Mouse (Mus musculus) kidney, embryonic 14.5 days (tissue): ENCODE measurements around the gene Mrpl38. TPM values are rescaled to one million over a fixed set of nuclear protein-coding genes. Genes with fewer than 3 reads are reported as not detected.
"Not testable (repeated sequence)": the region's sequence is repeated elsewhere in the genome, so short reads cannot be mapped to it uniquely, and the experiment has no call there.

Experiments
- ATAC-seq: fragments of 200-750 bp; cut with Nextera tagmentation; 2 replicates; pipeline ENCODE4 v1.8.0; 2017; ENCODE audit warnings: moderate number of reproducible peaks, mild to moderate bottlenecking, moderate TSS enrichment, moderate library complexity; ENCODE audit not compliant: low FRiP score, low TSS enrichment
- H3K27ac ChIP-seq: fragments of 300-500 bp; sonication (generic); 2 replicates; pipeline ENCODE4 v1.5.1; 2014; ENCODE audit warnings: low read depth, mild to moderate bottlenecking, low read length, moderate library complexity, mixed read lengths
- H3K27me3 ChIP-seq: fragments of 300-500 bp; sonication (generic); 2 replicates; pipeline ENCODE4 v1.6.1; 2014; ENCODE audit warnings: mild to moderate bottlenecking, low read length; ENCODE audit not compliant: control insufficient read depth, insufficient read depth
- H3K36me3 ChIP-seq: fragments of 300-500 bp; sonication (generic); 2 replicates; pipeline ENCODE4 v1.6.1; 2014; ENCODE audit warnings: low read length, mixed read lengths; ENCODE audit not compliant: control insufficient read depth, insufficient read depth
- H3K4me1 ChIP-seq: fragments of 300-500 bp; sonication (generic); 2 replicates; pipeline ENCODE4 v1.6.1; 2014; ENCODE audit warnings: low read length, mixed read lengths; ENCODE audit not compliant: control insufficient read depth, insufficient read depth
- H3K4me2 ChIP-seq: fragments of 300-500 bp; sonication (generic); replicated peaks from 2 replicates; pipeline ENCODE4 v1.6.1; 2014; ENCODE audit warnings: low read depth, mild to moderate bottlenecking, low read length
- H3K4me3 ChIP-seq: fragments of 300-500 bp; sonication (generic); 2 replicates; pipeline ENCODE4 v1.5.1; 2014; ENCODE audit warnings: mild to moderate bottlenecking, low read length
- H3K9ac ChIP-seq: fragments of 300-500 bp; sonication (generic); 2 replicates; pipeline ENCODE4 v1.6.1; 2014; ENCODE audit warnings: low read depth, mild to moderate bottlenecking, low read length, moderate library complexity
- H3K9me3 ChIP-seq: fragments of 300-500 bp; sonication (generic); 2 replicates; pipeline ENCODE4 v1.6.1; 2016; ENCODE audit warnings: low read length; ENCODE audit not compliant: control insufficient read depth
- WGBS: fragments of 180-500 bp; shearing (Covaris S2); extraction: QIAGEN DNeasy Blood & Tissue Kit; methylation state at CpG from one replicate; pipeline ENCODE4 v1.1.7; 2014; 5-methylcytosine and 5-hydroxymethylcytosine counted together
- polyA plus RNA-seq: library from polyadenylated mRNA; unstranded; fragments of >200 nt; fragmentation: Nextera tagmentation; extraction: Ambion mirVana; gene quantifications from 2 replicates; pipeline ENCODE4 v1.2.1, GENCODE M21; 2014

Mrpl38 gene
- polyA plus RNA-seq, 1 experiment from 2014 or later = 111 TPM

DNA sequence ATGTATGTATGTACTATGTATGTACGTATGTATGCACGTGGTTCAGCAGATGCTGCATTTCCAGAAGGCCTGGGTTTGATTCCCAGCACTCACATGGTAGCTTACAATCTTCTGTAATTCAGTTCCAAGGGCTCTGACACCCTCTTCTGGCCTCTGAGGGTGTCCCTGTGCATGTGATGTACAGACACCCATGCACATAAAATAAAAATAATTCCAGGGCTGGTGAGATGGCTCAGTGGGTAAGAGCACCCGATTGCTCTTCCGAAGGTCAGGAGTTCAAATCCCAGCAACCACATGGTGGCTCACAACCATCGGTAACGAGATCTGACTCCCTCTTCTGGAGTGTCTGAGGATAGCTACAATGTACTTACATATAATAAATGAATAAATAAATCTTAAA, 45.7 kb downstream of the Mrpl38 start:
- H3K4me1 ChIP-seq, H3K27me3 ChIP-seq, H3K27ac ChIP-seq, H3K4me2 ChIP-seq, H3K36me3 ChIP-seq, H3K9ac ChIP-seq, H3K4me3 ChIP-seq, ATAC-seq, H3K9me3 ChIP-seq: not testable (repeated sequence)
- 96% methylated on average over 6 of the region's 6 CpGs for WGBS

DNA sequence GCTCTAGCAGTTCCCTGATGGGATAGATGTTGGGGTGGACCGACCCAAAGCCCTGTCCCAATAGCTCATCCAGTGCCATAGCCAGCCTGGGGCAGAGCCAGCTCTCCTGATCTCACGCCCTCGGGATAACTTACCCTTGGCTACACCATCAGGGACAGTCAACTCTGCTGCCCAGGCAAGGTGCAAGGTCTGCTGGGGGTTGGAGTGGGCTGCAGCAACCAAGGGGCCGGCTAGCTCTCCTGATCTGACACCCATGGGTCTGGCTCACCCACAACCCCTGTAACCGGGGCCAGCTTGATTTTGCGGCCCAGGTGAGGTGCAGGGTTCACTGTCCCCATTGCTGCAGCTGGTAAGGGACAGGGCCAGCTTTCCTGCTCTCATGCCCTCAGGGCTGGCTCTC, 47.1 kb downstream of the Mrpl38 start:
- Histone ChIP-seq H3K36me3 (no peaks in the 10 kb centered on the region), H3K4me1 (peaks cover 10% of the 10 kb centered on the region; the same call in 1 of the 2 replicates), H3K9ac (no peak overlapping the region), H3K4me2 (no peak overlapping the region), H3K4me3 (no peak overlapping the region), H3K9me3 (0 out of 2 replicates have a peak, but pooled peaks cover under 1% of the 10 kb centered on the region), H3K27ac (no peak overlapping the region), H3K27me3 (no peaks in the 10 kb centered on the region)
- no peak for ATAC-seq
- 84% methylated on average over 6 of the region's 6 CpGs for WGBS

DNA sequence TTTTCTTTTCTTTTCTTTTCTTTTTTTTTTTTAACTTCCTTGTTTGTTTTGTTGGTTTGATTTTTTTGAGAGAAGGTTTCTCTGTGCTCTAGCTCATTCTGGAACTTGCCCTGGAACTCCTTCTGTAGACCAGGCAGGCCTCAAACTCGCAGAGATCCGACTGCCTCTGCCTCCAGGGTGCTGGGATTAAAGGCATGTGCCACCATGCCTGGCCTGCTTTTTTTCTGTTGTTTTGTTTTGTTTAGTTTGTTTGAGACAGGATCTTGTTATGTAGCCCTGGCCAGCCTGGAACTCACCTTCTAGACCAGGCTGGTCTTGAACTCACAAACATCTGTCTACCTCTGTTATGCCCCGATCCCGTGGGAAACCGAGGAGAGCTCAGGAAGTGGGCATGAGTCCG, 49.1 kb downstream of the Mrpl38 start:
- WGBS = 92% methylated on average over 6 of the region's 6 CpGs
- H3K4me3 ChIP-seq = no peak overlapping the region
- H3K27me3 ChIP-seq = no peaks in the 10 kb centered on the region
- ATAC-seq = no peak
- H3K36me3 ChIP-seq = no peaks in the 10 kb centered on the region
- H3K27ac ChIP-seq = no peak overlapping the region
- no peaks in the 10 kb centered on the region for H3K9me3 ChIP-seq
- H3K9ac ChIP-seq = no peak overlapping the region
- peaks cover 19% of the 10 kb centered on the region for H3K4me1 ChIP-seq
- H3K4me2 ChIP-seq = no peak overlapping the region

DNA sequence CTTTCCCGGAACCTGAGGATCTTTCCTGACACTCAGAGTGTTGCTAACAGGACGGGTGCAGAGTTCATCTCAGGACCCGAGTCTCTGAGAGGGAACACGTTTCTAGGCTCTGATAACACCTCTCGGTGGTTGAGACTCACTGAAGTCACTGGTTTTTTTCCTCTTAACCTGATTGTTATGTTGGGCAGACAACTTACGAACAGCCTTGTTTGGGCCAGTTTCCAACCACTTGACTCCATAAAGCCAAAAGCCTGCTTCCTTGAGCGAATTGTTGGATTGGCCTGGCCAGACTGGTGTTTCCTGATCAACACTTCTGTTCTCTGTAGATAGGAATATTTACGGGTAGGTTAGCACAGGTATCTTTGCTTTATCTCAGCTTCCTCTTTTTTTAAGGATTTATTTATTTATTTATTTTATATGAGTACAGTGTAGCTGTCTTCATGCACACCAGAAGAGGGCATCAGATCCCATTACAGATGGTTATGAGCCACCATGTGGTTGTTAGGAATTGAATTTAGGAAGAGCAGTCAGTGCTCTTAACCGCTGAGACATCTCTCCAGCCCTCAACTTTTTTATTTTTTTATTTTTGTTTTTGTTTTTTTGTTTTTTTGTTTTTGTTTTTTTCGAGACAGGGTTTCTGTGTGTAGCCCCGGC, 49.8 kb downstream of the Mrpl38 start:
- ATAC-seq = no peak
- Histone ChIP-seq H3K4me1 (peaks cover 16% of the 10 kb centered on the region), H3K27me3 (no peaks in the 10 kb centered on the region)

DNA sequence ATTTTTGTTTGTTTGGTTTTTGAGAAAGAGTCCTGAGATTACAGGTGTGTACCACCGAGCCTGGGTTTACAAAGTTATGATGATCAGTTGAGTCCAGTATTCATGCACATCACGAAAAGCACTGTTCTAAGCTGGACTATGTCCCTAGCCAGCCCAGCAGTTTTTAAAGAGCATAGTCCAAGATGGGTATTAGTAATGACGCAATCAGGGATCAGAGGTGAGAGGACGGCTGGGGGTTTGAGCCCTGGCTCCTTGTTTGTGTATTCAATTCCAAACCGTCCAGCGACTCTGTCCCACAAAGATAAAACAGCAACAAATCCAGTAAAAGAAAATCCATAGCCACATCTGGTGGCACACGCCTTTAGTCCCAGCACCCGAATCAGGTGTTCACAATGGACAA, 50.5 kb downstream of the Mrpl38 start:
- Histone ChIP-seq H3K4me1 (peaks cover 12% of the 10 kb centered on the region), H3K9me3 (no peaks in the 10 kb centered on the region), H3K9ac (no peak overlapping the region), H3K36me3 (peaks cover 10% of the 10 kb centered on the region), H3K4me3 (no peak overlapping the region), H3K27ac (no peak overlapping the region), H3K27me3 (no peaks in the 10 kb centered on the region), H3K4me2 (peak overlapping the region; percentile 54; the same call in 1 of the 2 replicates)
- ATAC-seq = no peak
- 91% methylated on average over 8 of the region's 8 CpGs for WGBS

More for the DNA sequence above, 49.8 kb downstream of the Mrpl38 start:
- Histone ChIP-seq H3K9me3 (no peaks in the 10 kb centered on the region), H3K9ac (no peak overlapping the region), H3K4me3 (no peak overlapping the region), H3K27ac (no peak overlapping the region), H3K36me3 (peaks cover 4% of the 10 kb centered on the region; the same call in 1 of the 2 replicates), H3K4me2 (no peak overlapping the region)
- 84% methylated on average over 11 of the region's 11 CpGs for WGBS

- 4% methylated on average over 31 of the region's 31 CpGs for WGBS
Observed at GRCm38 (mm10) chr11:116087194-116088130, 51.2 kb downstream of the Mrpl38 start.

GRCm38 (mm10) chr11:116086258-116087193, 52.1 kb downstream of the Mrpl38 start, which contains the start of gene Wbp2:
Wbp2 (minus strand) TSS chr11:116086995.
- Histone ChIP-seq H3K9ac (peak within 1 kb of the TSS; percentile 50), H3K9me3 (no peaks in the 10 kb centered on the region), H3K36me3 (peaks cover 24% of the 10 kb centered on the region), H3K4me1 (peaks cover 12% of the 10 kb centered on the region), H3K27me3 (no peaks in the 10 kb centered on the region), H3K4me2 (peak within 1 kb of the TSS; percentile 61), H3K27ac (peak within 1 kb of the TSS; percentile 76), H3K4me3 (peak within 1 kb of the TSS; percentile 50)
- peak; percentile 97 for ATAC-seq
- 3% methylated on average over 40 of the region's 43 CpGs for WGBS

More at GRCm38 (mm10) chr11:116087194-116088130, 51.2 kb downstream of the Mrpl38 start:
- Histone ChIP-seq H3K4me2 (peak overlapping the region; percentile 54), H3K4me3 (peak overlapping the region; percentile 50), H3K36me3 (peaks cover 16% of the 10 kb centered on the region), H3K27me3 (no peaks in the 10 kb centered on the region), H3K9ac (peak overlapping the region; percentile 50; the same call in 1 of the 2 replicates), H3K9me3 (no peaks in the 10 kb centered on the region), H3K27ac (peak overlapping the region; percentile 76), H3K4me1 (peaks cover 12% of the 10 kb centered on the region)
- ATAC-seq = peak; percentile 69

DNA sequence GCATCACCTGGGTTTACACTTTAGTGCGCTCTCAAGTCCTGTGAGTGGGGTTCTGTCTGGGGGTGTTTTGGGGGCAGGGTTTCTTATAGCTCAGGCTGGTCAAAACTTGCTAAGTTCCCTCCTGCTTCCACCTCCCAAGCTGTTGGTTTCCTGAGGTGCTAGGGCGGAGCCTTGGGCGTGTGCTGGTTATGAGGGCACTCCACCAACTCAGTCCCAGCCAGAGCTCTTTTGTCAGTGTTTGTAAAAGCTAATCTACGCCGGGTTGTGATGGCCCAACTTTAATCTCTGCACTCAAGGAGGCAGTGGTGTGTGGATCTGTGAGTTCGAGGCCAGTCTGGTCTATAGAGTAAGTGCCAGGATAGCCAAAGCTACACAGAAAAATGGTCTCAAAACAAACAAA, 54.5 kb downstream of the Mrpl38 start:
- Histone ChIP-seq H3K4me2 (no peak overlapping the region), H3K9ac (no peak overlapping the region), H3K27ac (no peak overlapping the region), H3K4me1 (peaks cover 13% of the 10 kb centered on the region), H3K9me3 (no peaks in the 10 kb centered on the region), H3K27me3 (no peaks in the 10 kb centered on the region), H3K4me3 (no peak overlapping the region), H3K36me3 (peaks cover 48% of the 10 kb centered on the region)
- ATAC-seq = no peak
- WGBS = 92% methylated on average over 6 of the region's 6 CpGs
